Mouse (Mus musculus) heart, embryonic 14.5 days (tissue): ENCODE measurements at regions not wholly inside any gene's neighbourhood (a gene's known extent, or its start where the extent isn't known, plus 50 kb on each side); places are given as distances from the start of the nearest gene placed in this dataset.

Experiments used
- ATAC-seq: fragments of 200-750 bp; cut with Nextera tagmentation; 2 replicates; pipeline ENCODE4 v1.8.0; 2017; ENCODE audit warnings: low read depth, moderate TSS enrichment; ENCODE audit not compliant: insufficient number of reproducible peaks, insufficient read depth, low FRiP score
- H3K27ac ChIP-seq, 2 experiments: fragments of 200-500 bp in 1 of 2; fragments of 300-500 bp in 1 of 2; sonication (generic) in 1 of 2; replicated peaks in 1 of 2; 2 replicates each; pipeline ENCODE4 v1.5.1; 2012 to 2014; ENCODE audit warnings: low read depth in 2 of 2, low read length in 2 of 2, control low read depth in 1 of 2, mild to moderate bottlenecking in 1 of 2, mixed read lengths in 1 of 2; ENCODE audit not compliant: control insufficient read depth in 1 of 2, insufficient read depth in 1 of 2
- H3K27me3 ChIP-seq: fragments of 300-500 bp; sonication (generic); 2 replicates; pipeline ENCODE4 v1.6.1; 2014; ENCODE audit warnings: mild to moderate bottlenecking, low read length, control low read depth; ENCODE audit not compliant: control insufficient read depth, insufficient read depth
- H3K36me3 ChIP-seq: fragments of 300-500 bp; sonication (generic); 2 replicates; pipeline ENCODE4 v1.6.1; 2014; ENCODE audit warnings: mild to moderate bottlenecking, control low read depth, low read length, mixed read lengths; ENCODE audit not compliant: control insufficient read depth, insufficient read depth
- H3K4me1 ChIP-seq, 2 experiments: fragments of 200-500 bp in 1 of 2; fragments of 300-500 bp in 1 of 2; sonication (generic) in 1 of 2; 2 replicates each; pipeline ENCODE4 v1.6.1; 2012 to 2014; ENCODE audit warnings: low read length in 2 of 2, control low read depth in 1 of 2, mixed read lengths in 1 of 2; ENCODE audit not compliant: control insufficient read depth in 2 of 2, insufficient read depth in 2 of 2
- H3K4me2 ChIP-seq: fragments of 300-500 bp; sonication (generic); 2 replicates; pipeline ENCODE4 v1.6.1; 2014; ENCODE audit warnings: mild to moderate bottlenecking, low read length
- H3K4me3 ChIP-seq, 2 experiments: fragments of 200-500 bp in 1 of 2; fragments of 300-500 bp in 1 of 2; sonication (generic) in 1 of 2; 2 replicates each; pipeline ENCODE4 v1.5.1; 2012 to 2014; ENCODE audit warnings: low read length in 2 of 2, mild to moderate bottlenecking in 2 of 2, control low read depth in 1 of 2, low read depth in 1 of 2, moderate library complexity in 1 of 2; ENCODE audit not compliant: control insufficient read depth in 1 of 2, insufficient read depth in 1 of 2
- H3K9ac ChIP-seq: fragments of 300-500 bp; sonication (generic); 2 replicates; pipeline ENCODE4 v1.6.1; 2014; ENCODE audit warnings: mild to moderate bottlenecking, low read length
- H3K9me3 ChIP-seq: fragments of 300-500 bp; sonication (generic); 2 replicates; pipeline ENCODE4 v1.6.1; 2016; ENCODE audit warnings: low read length, control low read depth; ENCODE audit not compliant: control insufficient read depth
- WGBS: fragments of 180-500 bp; shearing (Covaris S2); extraction: QIAGEN DNeasy Blood & Tissue Kit; methylation state at CpG from one replicate; pipeline ENCODE4 v1.1.7; 2014; 5-methylcytosine and 5-hydroxymethylcytosine counted together

DNA sequence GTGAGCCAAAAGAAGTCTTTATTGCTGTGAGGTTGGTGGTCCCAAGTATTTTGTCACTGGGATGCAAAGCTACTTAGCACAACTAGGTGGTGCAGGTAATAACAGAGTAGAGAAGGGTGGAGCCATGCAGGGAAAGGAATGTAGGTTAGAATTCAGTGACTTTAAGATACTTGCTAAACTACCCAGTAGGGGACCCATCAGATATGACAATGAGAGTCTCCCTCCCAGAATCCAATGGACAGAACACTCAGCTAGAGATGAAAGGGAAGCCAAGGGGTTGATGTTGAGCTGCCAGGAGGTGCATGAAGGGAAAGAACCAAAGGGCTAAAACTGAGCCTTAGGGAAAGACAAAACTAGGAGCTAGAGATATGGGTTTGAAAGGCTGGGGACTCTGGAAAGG, 564.9 kb downstream of the Grin2a start:
- H3K9me3 ChIP-seq: no peaks in the 10 kb centered on the region
- H3K4me3 ChIP-seq: no peak overlapping the region
- no peak overlapping the region for H3K27ac ChIP-seq
- H3K4me1 ChIP-seq: no peaks in the 10 kb centered on the region
- no peaks in the 10 kb centered on the region for H3K27me3 ChIP-seq
- H3K9ac ChIP-seq: no peak overlapping the region
- H3K36me3 ChIP-seq: no peaks in the 10 kb centered on the region
- H3K4me2 ChIP-seq: no peak overlapping the region
- no peak for ATAC-seq

DNA sequence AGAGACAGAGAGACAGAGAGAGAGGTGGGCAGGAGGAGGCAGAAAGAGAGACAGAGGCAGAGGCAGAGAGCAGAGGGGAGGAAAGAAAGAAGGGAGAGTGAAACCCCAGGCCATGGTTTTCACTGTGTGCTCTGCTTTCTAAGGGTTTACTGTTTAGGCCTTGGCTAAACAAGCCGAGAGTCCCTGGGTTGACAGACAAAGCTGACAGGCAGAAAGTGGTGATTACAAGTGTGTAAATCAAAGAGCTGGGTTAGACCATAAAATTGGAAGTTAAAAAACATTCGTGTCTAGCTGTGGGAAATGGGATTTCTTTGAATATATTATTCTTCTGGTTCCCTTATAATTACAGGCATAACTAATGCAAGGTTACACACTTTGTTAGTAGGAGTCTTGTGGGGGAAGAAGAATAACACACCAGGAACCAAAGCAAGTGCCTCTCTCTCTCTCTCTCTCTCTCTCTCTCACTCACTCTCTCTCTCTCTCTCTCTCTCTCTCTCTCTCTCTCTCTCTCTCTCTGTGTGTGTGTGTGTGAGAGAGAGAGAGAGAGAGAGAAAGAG, 556.0 kb downstream of the Grin2a start:
- Histone ChIP-seq H3K9me3 (no peaks in the 10 kb centered on the region), H3K4me3 (no peak overlapping the region), H3K4me2 (no peak overlapping the region), H3K9ac (no peak overlapping the region), H3K36me3 (no peaks in the 10 kb centered on the region), H3K27ac (no peak overlapping the region), H3K27me3 (no peaks in the 10 kb centered on the region), H3K4me1 (no peaks in the 10 kb centered on the region)
- ATAC-seq: no peak
- 52% methylated on average over 2 of the region's 2 CpGs for WGBS

DNA sequence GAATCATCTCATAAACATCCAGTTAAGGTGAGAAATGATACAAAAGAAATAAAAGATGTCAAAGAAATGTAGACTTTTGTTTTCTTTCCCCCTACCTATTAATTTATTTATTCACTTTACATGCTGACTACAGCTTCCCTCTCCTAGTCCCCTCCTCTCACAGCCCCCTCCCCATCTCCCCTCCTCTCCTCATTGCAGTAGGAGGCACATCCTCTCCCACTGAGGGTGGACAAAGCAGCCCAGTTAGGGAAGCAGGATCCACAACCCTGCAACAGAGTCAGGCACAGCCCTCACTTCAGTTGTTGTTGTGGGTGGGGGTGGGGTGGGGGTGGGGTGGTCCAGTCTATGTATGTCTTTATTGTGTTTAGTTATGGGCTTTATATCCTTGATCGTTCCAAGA, 555.5 kb downstream of the Grin2a start:
- Histone ChIP-seq H3K4me2 (no peak overlapping the region), H3K4me3 (no peak overlapping the region), H3K36me3 (no peaks in the 10 kb centered on the region), H3K27me3 (no peaks in the 10 kb centered on the region), H3K9ac (no peak overlapping the region), H3K4me1 (no peaks in the 10 kb centered on the region), H3K27ac (no peak overlapping the region), H3K9me3 (no peaks in the 10 kb centered on the region)
- no peak for ATAC-seq
- 94% methylated on average over 1 of the region's 1 CpGs for whole genome bisulfite sequencing

DNA sequence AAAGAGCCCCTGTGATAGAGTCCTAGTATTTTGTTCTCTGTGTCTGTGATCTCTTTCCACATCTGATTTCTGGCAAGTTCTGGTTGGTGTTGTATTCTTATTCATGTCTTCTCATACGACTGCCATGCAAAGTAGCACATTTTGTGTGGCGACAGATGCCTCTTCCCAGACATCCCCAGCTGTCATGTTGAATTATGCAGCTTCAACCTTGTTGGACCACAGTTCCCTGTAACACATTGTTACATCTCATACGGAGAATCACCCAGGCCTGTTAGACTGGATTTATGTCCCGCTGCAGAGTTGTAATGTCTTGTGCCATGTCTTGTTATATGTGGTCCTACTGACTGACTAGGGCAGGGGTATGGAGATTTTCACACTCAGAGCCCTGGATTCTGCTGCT, 543.3 kb downstream of the Grin2a start:
- no peak for ATAC-seq
- Histone ChIP-seq H3K36me3 (no peaks in the 10 kb centered on the region), H3K4me2 (no peak overlapping the region), H3K27ac (no peak overlapping the region), H3K27me3 (no peaks in the 10 kb centered on the region), H3K4me1 (no peaks in the 10 kb centered on the region), H3K9ac (no peak overlapping the region), H3K4me3 (no peak overlapping the region), H3K9me3 (0 out of 2 replicates have a peak, but pooled peaks cover 2% of the 10 kb centered on the region)
- 76% methylated on average over 4 of the region's 4 CpGs for WGBS

DNA sequence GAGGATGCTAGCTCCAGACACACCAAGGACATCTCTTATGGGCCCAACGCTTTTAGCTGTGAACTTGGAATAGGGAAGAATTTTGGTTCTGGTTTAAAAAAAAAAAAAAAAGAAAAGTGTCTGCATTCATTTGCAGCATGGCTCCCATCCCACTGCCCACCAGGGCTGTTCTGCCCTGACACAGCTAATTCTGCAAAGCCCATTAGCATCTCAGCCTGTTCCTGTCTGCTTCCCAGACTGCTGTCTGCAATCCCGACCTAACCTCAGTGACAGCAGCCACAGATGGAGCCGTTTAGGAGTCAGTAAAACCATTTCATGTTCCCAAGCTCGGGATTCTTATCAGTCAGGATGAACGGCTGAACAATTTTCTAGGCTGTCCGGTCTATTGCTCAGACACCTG, 537.8 kb downstream of the Grin2a start:
- 53% methylated on average over 6 of the region's 6 CpGs for WGBS
- 0 out of 2 replicates have a peak, but pooled peaks cover 2% of the 10 kb centered on the region for H3K9me3 ChIP-seq
- H3K9ac ChIP-seq: no peak overlapping the region
- no peak overlapping the region for H3K4me3 ChIP-seq
- ATAC-seq: no peak
- H3K27me3 ChIP-seq: no peaks in the 10 kb centered on the region
- H3K4me1 ChIP-seq: no peaks in the 10 kb centered on the region
- H3K36me3 ChIP-seq: no peaks in the 10 kb centered on the region
- no peak overlapping the region for H3K4me2 ChIP-seq
- no peak overlapping the region for H3K27ac ChIP-seq

DNA sequence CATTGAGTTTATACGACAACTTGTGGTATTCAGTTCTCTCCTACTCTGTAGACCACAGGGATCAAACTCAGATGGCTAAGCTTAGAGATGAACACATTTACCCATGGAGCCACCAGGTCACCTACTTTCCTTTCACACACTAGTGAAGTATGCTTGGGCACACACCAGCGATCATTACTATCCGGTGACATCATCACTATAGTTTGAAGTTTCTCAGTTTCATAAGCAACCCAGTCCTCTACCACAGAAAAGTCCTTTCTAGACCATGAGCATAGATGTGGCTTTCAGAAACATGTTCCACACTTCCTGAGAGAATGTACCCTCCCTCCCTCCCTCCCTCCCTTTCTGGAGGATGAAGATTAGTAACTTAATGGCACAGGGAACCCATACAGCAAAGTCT, 532.9 kb downstream of the Grin2a start:
- Histone ChIP-seq H3K27ac (no peak overlapping the region), H3K27me3 (no peaks in the 10 kb centered on the region), H3K9ac (no peak overlapping the region), H3K4me1 (no peaks in the 10 kb centered on the region), H3K4me3 (no peak overlapping the region), H3K9me3 (no peaks in the 10 kb centered on the region), H3K4me2 (no peak overlapping the region), H3K36me3 (no peaks in the 10 kb centered on the region)
- WGBS: 85% methylated on average over 3 of the region's 3 CpGs
- ATAC-seq: no peak

DNA sequence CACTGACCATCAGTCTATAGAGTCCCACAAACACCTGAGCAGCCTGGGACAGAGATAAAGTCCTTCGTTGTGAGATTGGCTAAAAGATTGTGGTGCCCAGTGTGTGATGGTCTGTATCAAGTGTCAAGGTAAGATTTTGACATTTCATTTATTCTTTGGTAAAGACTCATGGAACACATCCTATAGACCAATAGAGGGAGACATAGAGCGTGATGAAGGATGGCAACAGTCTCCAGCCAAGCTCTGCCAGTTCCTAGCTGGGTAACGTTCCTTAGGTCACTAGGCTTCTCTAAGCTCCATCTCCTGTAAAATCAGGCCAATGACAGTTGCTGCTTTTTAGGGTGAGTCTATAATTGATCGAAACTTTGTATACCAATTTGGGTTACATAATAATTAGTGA, 526.0 kb downstream of the Grin2a start:
- 59% methylated on average over 4 of the region's 4 CpGs for WGBS
- Histone ChIP-seq H3K36me3 (no peaks in the 10 kb centered on the region), H3K9me3 (no peaks in the 10 kb centered on the region), H3K4me3 (no peak overlapping the region), H3K4me2 (no peak overlapping the region), H3K27ac (no peak overlapping the region), H3K27me3 (no peaks in the 10 kb centered on the region), H3K4me1 (no peaks in the 10 kb centered on the region), H3K9ac (no peak overlapping the region)
- no peak for ATAC-seq

DNA sequence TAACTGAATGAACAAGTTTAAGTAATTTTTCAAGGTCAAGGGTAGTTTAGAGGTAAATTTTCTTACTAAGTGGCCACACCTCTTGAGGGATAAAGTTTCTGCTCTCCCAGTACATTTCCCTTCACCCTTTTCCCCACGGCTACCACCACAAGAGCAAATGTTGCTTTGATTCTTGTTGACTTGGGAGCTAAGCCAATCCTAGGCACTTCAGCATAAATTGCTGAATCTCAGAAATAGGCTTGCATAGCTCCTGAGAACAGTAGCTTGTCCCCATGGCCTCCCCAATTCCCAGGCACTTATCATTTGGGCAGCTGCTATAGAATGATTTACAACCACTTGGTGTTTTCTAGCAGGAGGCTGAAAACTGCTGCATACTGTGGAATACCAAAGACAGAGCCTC, 510.1 kb downstream of the Grin2a start:
- no peak for ATAC-seq
- 45% methylated on average over 1 of the region's 1 CpGs for WGBS
- no peaks in the 10 kb centered on the region for H3K27me3 ChIP-seq
- no peak overlapping the region for H3K4me3 ChIP-seq
- H3K27ac ChIP-seq: no peak overlapping the region
- H3K36me3 ChIP-seq: no peaks in the 10 kb centered on the region
- no peaks in the 10 kb centered on the region for H3K9me3 ChIP-seq
- no peak overlapping the region for H3K9ac ChIP-seq
- no peak overlapping the region for H3K4me2 ChIP-seq
- no peaks in the 10 kb centered on the region for H3K4me1 ChIP-seq
